Mouse (Mus musculus): ENCODE measurements around the gene Nt5m. TPM values are rescaled to one million over a fixed set of nuclear protein-coding genes. Genes with fewer than 3 reads are reported as not detected.

Gene Nt5m
- polyA plus RNA-seq (2017; shearing (Covaris generic)) = 8.9 TPM

DNA sequence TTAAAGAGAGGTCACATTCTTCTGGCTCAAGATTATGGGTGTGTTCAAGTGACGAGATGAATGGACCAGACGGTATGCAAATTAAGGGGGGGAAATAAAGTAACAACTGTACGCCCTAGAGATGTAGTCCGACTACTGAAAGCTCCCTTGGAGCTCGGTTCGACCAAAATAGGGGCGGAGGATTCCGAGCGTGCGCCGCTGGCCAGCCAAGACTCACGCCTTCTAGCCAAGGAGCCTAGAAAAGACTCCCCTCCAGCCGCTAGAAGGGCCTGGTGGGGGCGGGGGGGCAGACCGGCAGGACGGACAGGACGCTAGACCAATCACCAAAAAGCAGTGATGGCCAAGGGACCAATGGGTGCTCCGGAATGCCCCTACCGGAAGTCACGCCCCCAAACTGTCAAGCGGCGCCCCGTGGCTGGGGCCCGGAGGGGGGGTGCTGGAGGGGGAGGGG lies at the start of gene Nt5m:
Gene Nt5m (plus strand): TSS at position 440 of the 451 bp plus-strand sequence.

DNA sequence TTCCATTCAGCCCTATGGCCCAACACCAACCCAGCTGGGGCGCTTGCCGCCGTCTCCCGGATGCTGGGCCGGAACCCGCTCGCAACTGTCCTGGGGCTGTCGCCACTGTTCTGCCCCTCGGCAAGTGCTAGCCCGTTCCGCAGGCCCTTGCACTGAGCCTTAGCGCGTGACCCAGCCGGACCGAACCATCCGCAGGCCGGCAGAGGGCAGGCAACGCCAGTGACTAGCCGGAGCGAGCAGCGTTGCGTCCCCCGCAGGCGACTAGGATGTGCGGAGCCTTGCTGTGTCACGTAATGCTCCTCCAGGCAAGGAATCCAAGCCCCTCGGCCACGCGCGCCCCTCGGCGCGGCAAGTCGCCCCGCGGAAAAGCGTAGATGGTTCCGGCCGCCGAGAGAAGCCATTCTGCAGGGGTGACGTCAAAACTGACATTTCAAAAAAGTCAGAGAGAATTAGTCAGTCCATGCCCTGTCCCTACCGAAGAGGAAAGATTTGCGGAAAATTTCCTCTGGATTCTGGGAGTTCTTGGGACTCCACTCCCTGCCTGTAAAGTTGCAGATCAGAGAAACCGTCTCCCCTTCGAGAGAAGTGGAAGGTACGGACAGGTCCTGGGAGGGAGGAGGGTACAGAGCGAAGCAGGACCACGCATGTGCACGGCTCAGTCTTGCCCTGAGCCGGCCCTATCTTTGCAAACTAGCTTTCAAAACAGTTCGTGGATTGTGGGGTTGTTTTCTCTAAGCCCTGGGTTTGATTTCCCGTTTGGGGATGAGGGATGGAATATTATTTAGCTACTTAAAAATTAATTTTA lies 29.4 kb upstream of the Nt5m start, which contains the start of gene Flcn:
Gene Flcn (minus strand): TSS at position 347 of the 805 bp plus-strand sequence.

GRCm38 (mm10) chr11:59839459-59840126 lies 346 bp downstream of the Nt5m start, which contains the start of gene Cops3:
Gene Cops3 (minus strand): TSS chr11:59839838.

Other genes starting within 250 kb of the Nt5m start
- gene Olfr223, start 246.2 kb upstream of the Nt5m start, polyA plus RNA-seq (2017; shearing (Covaris generic)) = not detected
- 77.0 TPM for gene Mprip, start 178.1 kb upstream of the Nt5m start, polyA plus RNA-seq (2017; shearing (Covaris generic))
- not detected for gene Pld6, start 51.8 kb upstream of the Nt5m start, polyA plus RNA-seq (2017; shearing (Covaris generic))
- 92.2 TPM for gene Flcn, start 29.4 kb upstream of the Nt5m start, polyA plus RNA-seq (2017; shearing (Covaris generic))
- gene Cops3, start 391 bp downstream of the Nt5m start, polyA plus RNA-seq (2017; shearing (Covaris generic)) = 104 TPM
- gene Med9, start 108.8 kb downstream of the Nt5m start, polyA plus RNA-seq (2017; shearing (Covaris generic)) = 5.5 TPM
- gene Rasd1, start 125.5 kb downstream of the Nt5m start, polyA plus RNA-seq (2017; shearing (Covaris generic)) = not detected
- gene Pemt, start 207.0 kb downstream of the Nt5m start, polyA plus RNA-seq (2017; shearing (Covaris generic)) = 4.8 TPM